9 mouse cellular contexts compared by ENCODE assay signal in the genomic region with DNA sequence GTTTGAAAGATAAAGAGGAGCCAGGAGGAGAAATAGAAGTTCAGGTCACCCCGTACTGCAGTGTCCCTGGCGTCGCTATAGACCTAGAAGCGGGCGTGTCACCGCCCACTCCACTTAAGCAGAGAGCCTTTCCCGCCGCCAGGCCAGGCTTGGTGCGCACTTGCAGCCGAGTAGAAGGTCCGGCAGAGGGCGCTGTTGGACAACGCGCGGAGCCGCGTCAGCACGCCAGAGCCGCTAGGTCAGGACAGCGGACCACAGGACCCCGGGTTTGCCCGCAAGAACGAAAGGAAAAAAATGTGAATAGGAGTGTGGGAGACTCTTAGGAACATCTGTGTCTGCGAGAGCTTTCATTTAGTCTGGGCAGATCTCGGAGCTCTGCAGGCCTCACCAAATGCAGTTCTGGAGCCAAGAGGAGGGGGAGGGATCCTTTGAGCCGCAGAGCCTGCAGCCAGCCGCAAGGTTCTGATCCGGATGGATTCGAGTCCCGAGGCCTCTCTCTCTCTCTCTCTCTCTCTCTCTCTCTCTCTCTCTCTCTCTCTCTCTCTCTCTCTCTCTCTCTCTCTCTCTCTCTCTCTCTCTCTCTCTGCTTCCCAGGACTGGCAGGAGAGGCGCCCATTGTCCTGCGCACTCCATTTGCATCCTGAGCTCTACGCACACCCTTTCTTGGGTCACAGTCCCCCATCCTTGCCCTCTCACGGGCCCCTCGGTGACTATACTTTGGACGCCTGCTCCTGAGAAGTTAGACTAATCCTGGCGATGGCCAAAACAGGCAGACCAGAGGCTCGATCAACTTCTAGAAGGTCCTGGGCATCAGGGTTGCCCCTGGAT. TPM values are rescaled to one million over a fixed set of nuclear protein-coding genes. Genes with fewer than 3 reads are reported as not detected.
DNase-seq lines count a peak whose midpoint lies in the region; ATAC-seq and TF ChIP-seq lines count a peak whose summit lies in the region.
"Had no signal": no experiment of that assay in that cellular context is flagged by ENCODE, and none has a peak within 500 bp of the region (broad histone marks: within the 10 kb centered on the region; RNA-seq: fewer than 3 reads in every experiment).

No protein-coding gene starts in this region.

- H3K4me2 ChIP-seq in forebrain, embryonic 13.5 days = peak overlapping the region; percentile 99
- peak overlapping the region; percentile 49 for H3K4me2 ChIP-seq in lung, embryonic 16.5 days (ENCODE audit: low read depth, low read length)

- under 1% methylated on average over 36 of the region's 38 CpGs for WGBS in forebrain, embryonic 13.5 days
- 3% methylated on average over 38 of the region's 38 CpGs for WGBS in lung, embryonic 16.5 days

- no peak for TF ChIP-seq POLR2A in ES-Bruce4 (IDR thresholded peaks at IDR 0.05; ENCODE audit: insufficient read depth, low read length)

- H3K4me1 ChIP-seq in ES-Bruce4 (ENCODE audit: control insufficient read depth, insufficient read depth, low read length) = no peaks in the 10 kb centered on the region
- peaks cover 36% of the 10 kb centered on the region for H3K4me1 ChIP-seq in forebrain, embryonic 13.5 days
- H3K4me1 ChIP-seq in lung, embryonic 16.5 days (replicated peaks; ENCODE audit: control insufficient read depth, insufficient read depth, low read length) = peaks cover 5% of the 10 kb centered on the region

- peak; percentile 63 for ATAC-seq in forebrain, embryonic 13.5 days
- peak; percentile 78 for ATAC-seq in lung, embryonic 16.5 days (ENCODE audit: low read depth)

- intact Hi-C loops in heart, postnatal 25 days (cut with DNase I) = loop anchor here (1.0 to 5.0 kb wide), 3 partner anchors 51 to 231 kb away; no protein-coding TSS in a partner anchor

- H3K27ac ChIP-seq in ES-Bruce4 (ENCODE audit: insufficient read depth, low read length) = no peak overlapping the region
- H3K27ac ChIP-seq in forebrain, embryonic 13.5 days = peak overlapping the region; percentile 100
- no peak overlapping the region for H3K27ac ChIP-seq in lung, embryonic 16.5 days (ENCODE audit: low read length)
- H3K27ac ChIP-seq: macrophage had no signal

- peak; percentile 98 for TF ChIP-seq CTCF in ES-Bruce4 (IDR thresholded peaks at IDR 0.05; ENCODE audit: low read depth, low read length)

- H3K9me3 ChIP-seq in ES-Bruce4 (replicated peaks; ENCODE audit: control insufficient read depth, insufficient read depth, low read length, poor library complexity, severe bottlenecking) = no peaks in the 10 kb centered on the region
- H3K9me3 ChIP-seq in forebrain, embryonic 13.5 days (replicated peaks) = no peaks in the 10 kb centered on the region
- H3K9me3 ChIP-seq in lung, embryonic 16.5 days (ENCODE audit: control insufficient read depth, low read length) = no peaks in the 10 kb centered on the region

- no peak overlapping the region for H3K9ac ChIP-seq in ES-Bruce4 (ENCODE audit: low read depth, poor library complexity, severe bottlenecking)
- peak overlapping the region; percentile 100 for H3K9ac ChIP-seq in forebrain, embryonic 13.5 days
- H3K9ac ChIP-seq in lung, embryonic 16.5 days (ENCODE audit: low read length) = no peak overlapping the region

- TF ChIP-seq EP300 in ES-Bruce4 (IDR thresholded peaks at IDR 0.05; ENCODE audit: insufficient read depth, low read depth, low read length) = no peak

- peak overlapping the region; percentile 37 for H3K4me3 ChIP-seq in ES-Bruce4 (ENCODE audit: low read depth, low read length)
- peak overlapping the region; percentile 99 for H3K4me3 ChIP-seq in forebrain, embryonic 13.5 days
- H3K4me3 ChIP-seq in lung, embryonic 16.5 days (ENCODE audit: low read length) = peak overlapping the region; percentile 36

- H3K36me3 ChIP-seq in ES-Bruce4 (ENCODE audit: control insufficient read depth, insufficient read depth, low read length, poor library complexity, severe bottlenecking) = no peaks in the 10 kb centered on the region
- H3K36me3 ChIP-seq in forebrain, embryonic 13.5 days (ENCODE audit: poor library complexity, severe bottlenecking) = no peaks in the 10 kb centered on the region
- no peaks in the 10 kb centered on the region for H3K36me3 ChIP-seq in lung, embryonic 16.5 days (ENCODE audit: control insufficient read depth, insufficient read depth, low read length)

- DNase-seq in c-Kit-positive CD71-positive TER-119-positive erythroid progenitor cells, embryonic 14.5 days (ENCODE audit: low spot score) = peak; percentile 67
- peak; percentile 54 for DNase-seq in heart, postnatal 25 days (ENCODE audit: low spot score)
- peak; percentile 88 to 92 for DNase-seq in layer of hippocampus, adult 18-20 months (ENCODE audit: low spot score in 2 of 2)
- peak; percentile 71 for DNase-seq in ovary, postnatal 10 days (ENCODE audit: low spot score)
- peak; percentile 52 to 86 for DNase-seq in thymus, postnatal 10 days (ENCODE audit: low spot score in 2 of 2)

- H3K27me3 ChIP-seq in ES-Bruce4 (ENCODE audit: control insufficient read depth, insufficient read depth, low read length, poor library complexity, severe bottlenecking) = peaks cover 16% of the 10 kb centered on the region
- H3K27me3 ChIP-seq in forebrain, embryonic 13.5 days = no peaks in the 10 kb centered on the region
- peaks cover 70% of the 10 kb centered on the region for H3K27me3 ChIP-seq in lung, embryonic 16.5 days (ENCODE audit: control insufficient read depth, insufficient read depth, low read depth, low read length)

RNA-seq across cellular contexts. Expression of a gene that starts 30.0 kb away (rescaled TPM):
- 75.8 and 78.3 TPM in 2 replicates for polyA plus RNA-seq in ES-Bruce4 (2011; ENCODE audit: insufficient read depth, insufficient read length, low read depth, missing spikeins)
- polyA plus RNA-seq in forebrain, embryonic 13.5 days (2015; fragmentation: Nextera tagmentation; extraction: Ambion mirVana) = 29.7 and 30.4 TPM in 2 replicates
- total RNA-seq in heart, postnatal 25 days (2021) = 10 to 100 TPM; 56.9 to 57.3 TPM
- total RNA-seq in layer of hippocampus, adult 18-20 months (2021) = 10 to 100 TPM; 81.6 to 81.7 TPM
- 41.7 and 46.2 TPM in 2 replicates for polyA plus RNA-seq in lung, embryonic 16.5 days (2015; fragmentation: Nextera tagmentation; extraction: Ambion mirVana)

Comparison
In these comparisons a context has a peak if more than half of its experiments do, and no peak if none do; other contexts are left out.
1. H3K4me3 ChIP-seq: peak in every context shown above with its lines; median percentile 99 in forebrain, embryonic 13.5 days; 37 in ES-Bruce4; 36 in lung, embryonic 16.5 days.